Mouse (Mus musculus): ENCODE measurements at regions not wholly inside any gene's neighbourhood (a gene's known extent, or its start where the extent isn't known, plus 50 kb on each side); places are given as distances from the start of the nearest gene placed in this dataset.
A peak's percentile ranks its signal among the peaks of the same experiment; 100 is the strongest.
"Not testable (repeated sequence)": the region's sequence is repeated elsewhere in the genome, so short reads cannot be mapped to it uniquely, and the experiment has no call there.

GRCm38 (mm10) chrX:130525770-130526169 lies 776.2 kb downstream of the Diaph2 start:
- no peak for ATAC-seq (ENCODE audit: extremely low read depth, insufficient number of reproducible peaks, low FRiP score, poor library complexity, severe bottlenecking)

GRCm38 (mm10) chrX:130533171-130534156 lies 783.9 kb downstream of the Diaph2 start:
- ATAC-seq (ENCODE audit: extremely low read depth, insufficient number of reproducible peaks, low FRiP score, poor library complexity, severe bottlenecking): no peak

- not testable (repeated sequence) for ATAC-seq (ENCODE audit: extremely low read depth, insufficient number of reproducible peaks, low FRiP score, poor library complexity, severe bottlenecking)
Observed at GRCm38 (mm10) chrX:130538771-130539170, 789.2 kb downstream of the Diaph2 start.

- ATAC-seq (ENCODE audit: extremely low read depth, insufficient number of reproducible peaks, low FRiP score, poor library complexity, severe bottlenecking): no peak
Observed at GRCm38 (mm10) chrX:130548001-130548400, 798.5 kb downstream of the Diaph2 start.

- peak; percentile 92 for ATAC-seq (ENCODE audit: extremely low read depth, insufficient number of reproducible peaks, low FRiP score, poor library complexity, severe bottlenecking)
Observed at GRCm38 (mm10) chrX:130549275-130549674, 799.7 kb downstream of the Diaph2 start.

- no peak for ATAC-seq (ENCODE audit: extremely low read depth, insufficient number of reproducible peaks, low FRiP score, poor library complexity, severe bottlenecking)
Observed at GRCm38 (mm10) chrX:130549925-130550324, 800.4 kb downstream of the Diaph2 start.

GRCm38 (mm10) chrX:130557251-130557650 lies 807.7 kb downstream of the Diaph2 start:
- no peak for ATAC-seq (ENCODE audit: extremely low read depth, insufficient number of reproducible peaks, low FRiP score, poor library complexity, severe bottlenecking)

GRCm38 (mm10) chrX:130577706-130578105 lies 828.2 kb downstream of the Diaph2 start:
- ATAC-seq (ENCODE audit: extremely low read depth, insufficient number of reproducible peaks, low FRiP score, poor library complexity, severe bottlenecking): no peak

GRCm38 (mm10) chrX:130596631-130597030 lies 847.1 kb downstream of the Diaph2 start:
- ATAC-seq (ENCODE audit: extremely low read depth, insufficient number of reproducible peaks, low FRiP score, poor library complexity, severe bottlenecking): no peak

GRCm38 (mm10) chrX:130601911-130602310 lies 852.4 kb downstream of the Diaph2 start:
- no peak for ATAC-seq (ENCODE audit: extremely low read depth, insufficient number of reproducible peaks, low FRiP score, poor library complexity, severe bottlenecking)

- no peak for ATAC-seq (ENCODE audit: extremely low read depth, insufficient number of reproducible peaks, low FRiP score, poor library complexity, severe bottlenecking)
Observed at GRCm38 (mm10) chrX:130638513-130638912, 889.0 kb downstream of the Diaph2 start.

- ATAC-seq (ENCODE audit: extremely low read depth, insufficient number of reproducible peaks, low FRiP score, poor library complexity, severe bottlenecking): no peak
Observed at GRCm38 (mm10) chrX:130655815-130656214, 906.3 kb downstream of the Diaph2 start.

- no peak for ATAC-seq (ENCODE audit: extremely low read depth, insufficient number of reproducible peaks, low FRiP score, poor library complexity, severe bottlenecking)
Observed at GRCm38 (mm10) chrX:130684381-130684780, 934.8 kb downstream of the Diaph2 start.

- ATAC-seq (ENCODE audit: extremely low read depth, insufficient number of reproducible peaks, low FRiP score, poor library complexity, severe bottlenecking): no peak
Observed at GRCm38 (mm10) chrX:130708929-130709328, 959.4 kb downstream of the Diaph2 start.

- not testable (repeated sequence) for ATAC-seq (ENCODE audit: extremely low read depth, insufficient number of reproducible peaks, low FRiP score, poor library complexity, severe bottlenecking)
Observed at GRCm38 (mm10) chrX:130744132-130744531, 994.6 kb downstream of the Diaph2 start.
